Mouse (Mus musculus) heart, adult 8-10 months (tissue): ENCODE results near the gene Vti1a. TPM values are rescaled to one million over a fixed set of nuclear protein-coding genes. Genes with fewer than 3 reads are reported as not detected.

Experiments used
- DNase-seq: peaks from one replicate; pipeline ENCODE4 v3.0.0; 2022; ENCODE audit warnings: low spot score
- total RNA-seq, 4 experiments: library from RNA; stranded (reverse); gene quantifications; 2 replicates each; pipeline ENCODE4 v1.2.4; 2022

Gene Vti1a
- total RNA-seq, 4 experiments from 2014 or later: 15.7 to 19.5 (median 17.5) TPM

DNA sequence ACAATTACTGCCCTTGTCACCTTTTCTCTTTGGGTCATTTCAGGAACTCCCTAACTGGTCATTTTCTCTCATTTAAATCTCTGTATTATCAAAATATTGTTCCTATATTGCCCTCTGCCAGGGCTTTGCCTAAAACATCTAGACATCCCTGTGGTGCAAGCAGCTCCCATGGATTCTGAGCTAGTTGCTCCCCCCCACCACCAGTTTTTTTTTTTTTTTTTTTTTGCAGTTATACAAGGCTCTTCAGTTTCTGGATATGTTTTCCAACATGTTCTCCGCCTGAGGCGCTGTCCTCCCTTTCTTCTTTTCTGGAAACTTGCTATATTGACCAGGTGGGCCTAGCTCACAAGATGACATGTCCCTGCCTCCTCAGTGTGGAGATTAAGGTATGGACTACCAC is 2.4 kb upstream of the Vti1a start:
- no peak for DNase-seq

- peak; percentile 73 for DNase-seq
Observed at GRCm38 (mm10) chr19:55315452-55316108, 515 bp upstream of the Vti1a start, which contains the start of gene Zdhhc6. Gene Zdhhc6 (minus strand): TSS chr19:55316032.

DNA sequence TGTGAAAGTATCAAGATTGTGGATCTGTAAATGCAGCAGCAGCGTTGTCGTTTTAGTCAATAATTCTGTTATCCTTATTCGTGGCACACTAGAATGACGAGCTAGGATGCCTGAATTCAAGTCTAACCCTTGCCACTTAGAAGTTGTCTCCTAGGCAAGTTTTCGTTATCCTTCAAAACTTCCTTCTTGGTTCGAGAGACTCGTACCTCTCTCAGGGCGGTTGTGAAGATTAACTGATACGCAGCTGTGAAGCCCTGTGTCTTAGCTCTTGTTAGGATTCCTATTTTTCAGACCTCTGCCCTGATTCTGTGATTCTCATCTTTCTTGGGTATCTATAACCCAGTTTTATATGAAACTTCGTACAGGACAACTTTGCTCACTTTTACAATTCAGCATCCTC is 806 bp downstream of the Vti1a start:
- DNase-seq: no peak

- DNase-seq: no peak
Observed at GRCm38 (mm10) chr19:55319036-55319435, 2.9 kb downstream of the Vti1a start.

- DNase-seq: no peak
Observed at GRCm38 (mm10) chr19:55319521-55319920, 3.4 kb downstream of the Vti1a start.

DNA sequence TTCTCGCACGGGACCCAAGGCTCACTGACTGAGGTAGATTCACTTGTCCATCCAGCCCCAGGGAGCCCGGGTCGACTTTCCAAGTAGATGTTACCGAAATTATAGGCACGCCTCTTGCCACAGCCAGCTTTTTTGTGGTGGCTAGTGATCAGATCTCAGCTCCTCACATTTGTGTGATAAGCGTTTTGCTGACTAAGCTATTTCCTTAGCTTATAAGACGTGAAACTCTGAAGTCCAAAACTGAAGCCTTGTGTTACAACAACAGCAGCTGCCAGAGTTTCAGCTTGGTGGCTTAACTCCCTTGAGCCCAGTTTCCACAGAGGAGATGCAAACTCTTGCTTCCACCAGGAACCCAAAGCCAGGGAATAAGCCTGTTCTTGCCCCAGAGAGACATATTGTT is 6.5 kb downstream of the Vti1a start:
- no peak for DNase-seq

DNA sequence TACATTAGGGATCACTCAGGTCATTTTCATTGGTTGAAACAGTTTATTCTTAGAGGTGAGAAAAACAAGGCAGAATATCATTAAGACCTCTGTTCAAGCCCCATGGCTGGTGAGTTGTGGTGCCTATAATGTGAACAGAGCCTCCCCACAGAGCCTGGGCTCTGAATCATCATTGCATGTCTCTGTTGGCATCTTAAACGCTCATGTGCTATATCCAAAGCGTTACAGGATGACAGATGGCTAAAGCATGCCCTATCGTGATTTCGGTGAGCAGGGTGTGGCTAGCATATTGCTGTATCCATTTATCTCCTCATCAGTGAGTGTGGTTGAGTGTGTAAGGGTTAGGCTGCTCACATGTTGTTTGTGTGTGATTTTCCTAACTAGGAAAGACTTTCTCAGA is 11.4 kb downstream of the Vti1a start:
- no peak for DNase-seq

DNA sequence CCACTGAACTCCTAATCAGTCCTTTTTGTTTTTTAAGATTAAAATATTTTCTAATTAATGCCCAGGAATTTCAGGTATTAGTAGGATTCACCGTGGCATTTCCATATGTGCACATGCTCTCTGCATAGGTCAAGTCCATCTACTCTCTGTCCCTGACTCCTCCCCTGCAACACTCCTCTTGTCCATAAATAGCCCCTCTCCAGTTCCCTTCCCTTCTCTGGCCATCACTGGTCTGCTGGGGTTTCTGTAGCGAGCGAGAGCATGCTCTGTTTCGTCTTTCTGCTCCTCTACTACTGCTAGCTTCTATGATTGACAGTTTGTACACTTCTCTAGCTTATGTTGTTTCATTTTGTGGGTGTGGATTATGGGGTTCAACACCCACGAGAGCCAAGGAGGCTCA is 15.7 kb downstream of the Vti1a start:
- no peak for DNase-seq

DNA sequence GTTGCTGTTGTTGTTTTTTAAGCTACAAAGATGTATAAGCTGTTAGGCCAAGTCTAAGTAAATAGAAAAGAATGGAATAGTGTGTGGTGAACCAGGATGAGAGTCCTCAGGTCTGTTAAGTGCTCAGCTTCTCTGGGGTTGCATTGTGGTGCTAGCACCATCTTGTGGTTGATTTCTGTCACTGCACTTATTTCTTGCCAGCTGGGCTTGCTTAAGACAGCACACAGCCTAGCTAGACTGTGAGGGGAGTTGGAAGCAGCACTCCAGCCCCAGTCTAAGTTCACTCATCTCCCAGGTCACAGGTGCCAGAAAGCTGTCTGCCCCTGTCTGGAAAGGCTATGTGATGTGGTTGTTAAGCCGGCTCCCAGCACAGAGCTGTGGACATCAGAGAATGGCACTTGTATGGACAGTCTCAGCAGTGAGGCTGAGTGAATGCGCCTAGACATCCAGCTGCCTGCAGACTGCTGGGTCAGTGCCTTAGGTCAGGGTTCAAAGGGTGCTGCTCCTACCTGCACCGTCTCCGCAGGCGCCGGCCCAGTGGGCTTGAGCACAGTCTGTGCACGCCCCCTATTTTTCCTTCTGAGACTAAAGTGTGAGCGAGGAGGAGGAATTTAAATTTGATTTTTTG is 16.7 kb downstream of the Vti1a start:
- DNase-seq: peak; percentile 76

DNA sequence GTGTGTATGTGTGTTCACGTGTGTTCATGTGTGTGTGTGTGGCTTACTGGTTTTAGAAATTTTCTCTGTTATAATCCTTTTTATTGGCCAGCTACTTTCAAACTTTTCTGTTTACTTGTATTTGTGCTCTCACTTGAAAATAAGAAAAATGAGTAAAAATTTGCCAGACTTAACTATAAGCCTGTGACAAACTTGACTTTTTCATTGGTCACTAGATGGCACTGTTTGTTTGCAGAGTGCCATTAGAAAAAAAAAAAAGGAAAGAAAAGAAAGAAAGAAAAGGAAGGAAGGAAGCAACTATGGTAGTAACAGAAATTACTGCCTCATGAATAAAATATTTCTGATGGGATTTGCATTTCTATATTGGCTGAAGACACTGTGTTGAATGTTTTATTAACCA is 19.8 kb downstream of the Vti1a start:
- DNase-seq: no peak

DNA sequence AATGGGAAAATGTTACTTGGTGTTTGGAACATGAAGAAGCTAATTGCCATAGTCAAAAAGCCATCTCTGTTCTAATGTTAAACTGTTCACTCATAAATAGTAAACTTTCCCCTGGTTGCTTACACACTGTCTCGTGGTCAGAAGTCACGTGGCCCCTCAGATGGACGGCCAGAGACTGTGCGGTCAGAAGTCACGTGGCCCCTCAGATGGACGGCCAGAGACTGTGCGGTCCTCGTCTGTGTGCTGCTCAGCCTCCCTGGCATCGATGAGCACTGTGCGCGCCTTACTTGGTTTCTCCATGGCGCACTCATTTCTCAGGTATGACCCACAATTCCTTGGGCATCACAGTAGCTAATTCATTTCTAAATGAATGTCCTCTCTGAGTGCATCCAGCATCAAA is 20.3 kb downstream of the Vti1a start:
- DNase-seq: no peak

DNA sequence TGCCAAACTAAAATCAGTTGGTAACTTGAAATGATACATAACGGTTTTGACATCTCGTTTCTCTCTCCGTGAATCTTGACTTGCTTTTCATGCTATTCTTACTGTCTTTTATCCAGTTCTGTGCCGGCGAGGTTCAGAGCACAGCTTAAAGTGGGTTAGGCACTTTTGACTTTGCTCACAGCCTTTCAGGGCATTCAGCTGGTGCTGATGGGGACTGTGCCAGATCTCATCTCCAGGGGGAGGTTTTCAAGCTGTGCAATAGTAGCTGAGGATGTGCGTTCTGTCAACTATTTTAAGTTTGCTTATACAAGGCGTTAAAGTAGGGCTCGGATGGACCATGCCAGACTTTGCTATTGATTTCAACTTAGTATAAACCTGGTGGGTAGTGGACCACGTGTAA is 21.0 kb downstream of the Vti1a start:
- DNase-seq: no peak

DNA sequence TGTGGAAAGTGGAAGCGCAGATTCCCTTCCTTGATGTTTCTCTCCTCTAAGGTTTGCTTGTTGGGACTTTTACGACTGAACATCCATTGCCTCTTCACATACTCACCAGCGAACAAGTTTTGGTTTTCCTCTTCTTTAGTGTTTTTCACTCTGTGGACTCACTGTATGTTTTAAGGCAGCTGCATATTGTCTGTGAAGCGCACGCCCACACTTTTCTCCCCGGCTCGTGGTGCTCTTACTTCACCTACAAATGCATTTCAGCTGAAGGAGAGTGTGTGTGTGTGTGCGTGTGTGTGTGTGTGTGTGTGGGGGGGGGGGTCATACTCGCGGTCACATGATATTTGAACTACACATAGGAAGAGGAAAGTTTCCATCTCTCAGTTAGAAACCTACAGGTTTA is 21.6 kb downstream of the Vti1a start:
- DNase-seq: no peak

DNA sequence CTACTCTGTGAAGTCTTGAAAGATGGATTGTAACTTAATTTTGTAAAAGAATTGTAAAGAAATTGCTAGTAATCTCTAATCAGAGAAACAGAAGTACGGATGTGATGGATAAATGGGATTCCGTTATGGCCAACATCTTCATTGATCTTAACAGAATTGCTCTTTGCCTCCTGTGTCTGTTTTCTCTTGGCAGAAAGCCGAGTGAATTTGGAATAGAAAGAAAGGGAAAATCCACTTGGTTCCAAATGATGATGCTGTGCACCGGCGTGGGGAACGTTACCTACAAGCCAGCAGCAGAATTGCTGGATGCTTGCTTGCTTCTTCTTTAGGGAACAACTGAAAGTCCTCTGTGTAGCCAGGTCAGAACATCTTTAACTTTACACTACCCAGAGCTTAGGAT is 24.4 kb downstream of the Vti1a start:
- DNase-seq: no peak

DNA sequence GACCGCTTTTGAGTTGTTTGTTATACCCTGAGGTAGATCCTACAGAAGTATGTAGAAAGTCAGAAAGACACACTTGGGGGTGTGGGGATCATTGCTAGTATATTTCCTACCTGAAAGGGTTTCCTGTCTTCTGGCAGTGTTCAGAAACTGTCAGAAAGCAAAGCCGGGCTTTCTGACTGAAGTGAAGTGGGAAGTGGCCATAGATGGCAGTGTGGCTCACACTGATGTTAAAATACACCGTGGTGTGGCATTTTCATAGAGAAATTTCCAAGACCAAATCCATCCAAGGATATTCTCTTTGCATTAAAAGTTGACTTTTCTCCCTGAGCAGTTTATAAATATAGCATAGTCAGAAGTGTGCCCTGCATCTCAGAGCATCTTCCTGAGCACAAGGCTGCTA is 25.3 kb downstream of the Vti1a start:
- no peak for DNase-seq

GRCm38 (mm10) chr19:55342423-55342822 is 26.3 kb downstream of the Vti1a start:
- DNase-seq: no peak

DNA sequence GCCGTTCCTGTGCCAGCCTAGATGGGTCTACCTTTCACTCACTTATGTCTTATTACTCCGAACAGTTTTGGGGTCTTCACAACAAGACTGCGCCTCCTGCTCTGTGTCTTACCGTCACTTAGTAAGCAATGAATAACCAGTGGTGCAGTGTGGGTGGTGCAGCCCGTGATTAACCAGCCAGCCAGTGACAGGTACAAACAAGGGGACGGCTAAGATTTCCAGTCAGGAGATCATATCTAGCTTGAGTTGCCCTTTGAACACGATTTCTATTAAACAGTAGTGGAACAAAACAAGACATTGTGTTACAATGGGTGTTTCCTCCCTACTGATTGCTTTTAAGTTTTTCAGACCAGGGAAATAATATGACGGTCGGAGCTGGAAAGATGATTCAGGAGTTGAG is 27.2 kb downstream of the Vti1a start:
- DNase-seq: no peak

GRCm38 (mm10) chr19:55348187-55348586 is 32.1 kb downstream of the Vti1a start:
- DNase-seq: no peak

GRCm38 (mm10) chr19:55350673-55351378 is 34.7 kb downstream of the Vti1a start:
- DNase-seq: no peak

GRCm38 (mm10) chr19:55362606-55363005 is 46.5 kb downstream of the Vti1a start:
- DNase-seq: no peak

DNA sequence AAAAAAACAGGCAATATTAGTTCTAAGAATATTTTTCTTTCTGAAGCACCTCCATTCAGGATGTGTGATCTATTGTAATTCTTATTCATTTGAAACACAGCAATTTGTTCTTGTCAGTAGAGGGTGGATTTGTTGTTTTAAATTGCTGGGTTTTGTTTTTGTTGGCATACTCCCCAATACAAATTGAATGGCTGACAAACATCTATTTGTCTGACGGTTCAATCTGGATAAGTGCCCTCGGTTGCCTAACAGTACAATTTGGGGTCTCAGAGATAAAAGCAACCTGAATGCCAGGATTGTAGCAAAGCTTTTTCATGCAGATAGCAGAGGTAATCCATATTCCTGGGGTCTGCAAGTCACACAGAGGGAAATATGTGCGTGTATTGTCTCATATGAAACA is 53.6 kb downstream of the Vti1a start:
- DNase-seq: peak; percentile 7

DNA sequence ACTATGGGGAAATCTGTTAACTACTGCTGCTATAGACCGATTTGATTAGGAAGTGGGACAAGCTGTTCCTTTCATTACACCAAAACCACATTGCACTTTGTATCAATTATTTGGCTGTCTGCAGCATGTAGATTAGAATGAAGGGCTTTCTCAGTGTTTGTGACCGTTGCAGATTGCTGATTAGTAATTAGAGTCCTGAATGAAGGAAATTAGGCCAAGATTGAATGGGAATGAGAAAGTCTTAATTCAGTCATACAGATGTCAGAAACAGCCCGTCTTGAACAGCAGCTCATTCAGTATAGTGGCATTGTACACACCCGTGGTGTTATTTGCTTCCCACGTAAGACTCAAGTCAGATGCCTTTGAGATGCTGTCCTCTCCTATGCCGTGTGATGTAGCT is 60.2 kb downstream of the Vti1a start:
- no peak for DNase-seq

GRCm38 (mm10) chr19:55377465-55377864 is 61.4 kb downstream of the Vti1a start:
- DNase-seq: no peak
